Mouse (Mus musculus) effector memory CD4-positive, alpha-beta T cell, adult 7 months (primary cell): ENCODE measurements around the gene Tbc1d2. TPM values are rescaled to one million over a fixed set of nuclear protein-coding genes. Genes with fewer than 3 reads are reported as not detected.

Experiments
- polyA plus RNA-seq: library from polyadenylated mRNA; unstranded; fragments of 100-300 nt; shearing (Covaris generic); gene quantifications from one replicate; pipeline ENCODE4 v1.2.1, GENCODE M21; 2017

Gene Tbc1d2
- 1.0 TPM for polyA plus RNA-seq

DNA sequence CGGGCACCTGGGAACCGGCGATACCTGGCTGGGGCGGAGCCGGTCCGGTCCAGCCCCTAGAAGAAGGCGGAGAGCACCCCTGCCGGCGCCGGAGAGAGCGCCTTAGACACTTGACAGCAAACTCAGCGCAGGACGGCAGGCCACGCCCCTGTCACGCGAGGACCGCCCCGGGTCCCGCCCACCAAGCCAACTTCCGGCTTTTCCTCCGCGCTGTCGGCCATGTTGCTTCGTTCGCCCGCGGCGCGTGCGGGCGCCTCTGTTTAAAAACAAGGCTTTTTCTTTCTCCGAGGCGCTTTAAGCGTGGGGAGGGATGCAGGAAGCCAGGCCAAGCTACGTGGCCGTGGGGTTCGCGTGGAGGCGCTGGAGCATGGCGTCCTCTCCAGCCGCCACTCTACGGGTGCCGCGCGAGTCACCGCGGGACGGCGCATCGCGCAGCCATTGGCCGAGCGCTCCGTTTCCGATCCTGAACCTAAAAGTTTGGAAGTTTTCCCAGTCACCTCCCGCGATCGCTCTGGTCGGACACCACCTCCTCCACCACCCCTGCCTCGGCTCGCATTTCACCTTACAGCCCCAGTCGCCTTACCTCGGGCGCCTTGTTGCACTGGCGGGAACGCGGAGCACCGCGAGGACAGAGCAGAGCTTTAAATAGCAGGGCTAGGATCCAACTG, at the start of gene Tbc1d2:
Tbc1d2 (minus strand) TSS at position 124 of the 668 bp plus-strand sequence.

DNA sequence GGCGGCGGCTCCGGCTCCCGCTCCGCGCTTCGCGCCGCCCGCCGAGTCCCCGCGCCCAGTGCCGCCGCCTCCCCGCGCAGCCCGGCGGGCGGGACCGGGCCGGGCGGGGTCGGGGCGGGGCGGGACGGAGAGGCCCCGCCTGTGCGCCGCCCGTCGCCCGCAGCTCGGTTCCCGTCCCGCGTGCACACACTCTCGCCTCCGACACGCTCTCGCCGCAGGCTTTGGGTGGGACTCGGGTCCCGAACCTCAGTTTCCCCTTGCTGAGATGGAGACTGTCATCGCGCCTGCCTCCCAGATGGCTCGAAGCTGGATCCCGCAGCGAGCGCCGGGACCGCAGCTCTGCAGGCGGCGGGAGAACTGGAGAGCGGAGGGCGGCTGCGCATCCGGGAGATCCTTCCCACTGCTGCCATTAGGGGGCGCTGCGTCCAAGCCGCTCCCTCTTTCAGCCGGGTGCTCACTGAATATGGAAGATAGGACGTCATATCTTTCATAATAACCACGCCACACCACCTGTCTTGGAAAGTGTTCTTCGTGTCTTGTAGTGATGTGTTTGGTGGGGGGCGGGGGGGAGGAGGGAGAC, 48.1 kb downstream of the Tbc1d2 start, which contains the start of gene Coro2a:
Coro2a (minus strand) TSS at position 359 of the 580 bp plus-strand sequence.

Other genes starting within 250 kb of the Tbc1d2 start
- 0.22 TPM for gene Hemgn, start 236.7 kb downstream of the Tbc1d2 start, polyA plus RNA-seq
- gene Anp32b, start 199.3 kb downstream of the Tbc1d2 start, polyA plus RNA-seq: 105 TPM
- 57.5 TPM for gene Nans, start 161.0 kb downstream of the Tbc1d2 start, polyA plus RNA-seq
- 45.5 TPM for gene Trim14, start 114.1 kb downstream of the Tbc1d2 start, polyA plus RNA-seq
- gene Coro2a, start 48.0 kb downstream of the Tbc1d2 start, polyA plus RNA-seq: 58.1 TPM